8 mouse cellular contexts compared by ENCODE assay signal in genomic region chr17:94834446-94835117, GRCm38 (mm10).
DNase-seq lines count a peak whose midpoint lies in the region; ATAC-seq and TF ChIP-seq lines count a peak whose summit lies in the region.

No protein-coding gene starts in this region.

- H3K4me2 ChIP-seq in heart, embryonic 11.5 days, result peak overlapping the region; percentile 81
- H3K4me2 ChIP-seq in kidney, embryonic 16.5 days (replicated peaks; ENCODE audit: low read depth, low read length), result peak overlapping the region; percentile 73
- peak overlapping the region; percentile 79 for H3K4me2 ChIP-seq in myocyte (ENCODE audit: low read depth)

- no peaks in the 10 kb centered on the region for H3K9me3 ChIP-seq in erythroblast, embryonic 14.5 days (ENCODE audit: control insufficient read depth, low read length)
- H3K9me3 ChIP-seq in heart, embryonic 11.5 days (replicated peaks; ENCODE audit: control insufficient read depth, low read length), result no peaks in the 10 kb centered on the region
- peaks cover 2% of the 10 kb centered on the region; the same call in 1 of the 2 replicates for H3K9me3 ChIP-seq in kidney, embryonic 16.5 days (ENCODE audit: low read length)

- WGBS in heart, embryonic 11.5 days (ENCODE audit: insufficient replicate concordance), result 1% methylated on average over 20 of the region's 20 CpGs
- WGBS in kidney, embryonic 16.5 days, result 1% methylated on average over 20 of the region's 20 CpGs
- 1% methylated on average over 20 of the region's 20 CpGs for WGBS in liver, adult 2 months

- peak overlapping the region; percentile 81 for H3K9ac ChIP-seq in heart, embryonic 11.5 days (ENCODE audit: low read depth, low read length)
- H3K9ac ChIP-seq in kidney, embryonic 16.5 days (replicated peaks; ENCODE audit: low read length), result peak overlapping the region; percentile 79
- peak overlapping the region; percentile 70 for H3K9ac ChIP-seq in liver, adult 2 months (ENCODE audit: low read depth, low read length)

- H3K79me3 ChIP-seq in C2C12 (ENCODE audit: low read depth), result peaks cover 27% of the 10 kb centered on the region

- peak; percentile 95 for DNase-seq in brain, embryonic 14.5 days (ENCODE audit: low read depth)
- peak; percentile 84 for DNase-seq in liver, adult 2 months (ENCODE audit: extremely low read depth, low read depth, low spot score)
- peak; percentile 69 for DNase-seq in splenic B cell, adult 2 months (ENCODE audit: low read depth, low spot score)

- H3K27me3 ChIP-seq in C2C12 (ENCODE audit: control insufficient read depth, insufficient read depth, insufficient read length), result no peaks in the 10 kb centered on the region
- H3K27me3 ChIP-seq in erythroblast, embryonic 14.5 days (ENCODE audit: control insufficient read depth), result no peaks in the 10 kb centered on the region
- no peaks in the 10 kb centered on the region for H3K27me3 ChIP-seq in heart, embryonic 11.5 days (ENCODE audit: control insufficient read depth, insufficient read depth, low read length)
- no peaks in the 10 kb centered on the region for H3K27me3 ChIP-seq in kidney, embryonic 16.5 days (ENCODE audit: insufficient read depth, low read length)
- no peaks in the 10 kb centered on the region for H3K27me3 ChIP-seq in liver, adult 2 months (ENCODE audit: control insufficient read depth, insufficient read depth, low read length)
- no peaks in the 10 kb centered on the region for H3K27me3 ChIP-seq in myocyte (ENCODE audit: control insufficient read depth, insufficient read depth, insufficient read length)
- H3K27me3 ChIP-seq in splenic B cell, adult 2 months (ENCODE audit: control insufficient read depth, insufficient read depth, low read length, poor library complexity, severe bottlenecking), result no peaks in the 10 kb centered on the region

- peak; percentile 17; the same call in 1 of the 2 replicates for TF ChIP-seq POLR2A in brain, embryonic 14.5 days (IDR thresholded peaks at IDR 0.05; ENCODE audit: borderline replicate concordance, extremely low read depth, insufficient read depth, insufficient read length, poor library complexity, severe bottlenecking)
- TF ChIP-seq POLR2A in liver, adult 2 months (IDR thresholded peaks at IDR 0.05; ENCODE audit: extremely low read depth, insufficient read depth, low read length), result no peak
- TF ChIP-seq POLR2A in myocyte (IDR thresholded peaks at IDR 0.05; ENCODE audit: insufficient read length, low read depth), result peak; percentile 62

- H3K79me2 ChIP-seq in C2C12 (ENCODE audit: control insufficient read depth, insufficient read depth) (peaks cover 43% of the 10 kb centered on the region), myocyte (ENCODE audit: control insufficient read depth, insufficient read depth) (peaks cover 7% of the 10 kb centered on the region)
- peaks cover 3% of the 10 kb centered on the region; the same call in 1 of the 2 replicates for H3K79me2 ChIP-seq in liver, adult 2 months (ENCODE audit: control insufficient read depth, insufficient read depth, low read length)

- H3K4me1 ChIP-seq in erythroblast, embryonic 14.5 days (ENCODE audit: control insufficient read depth), result peaks cover 23% of the 10 kb centered on the region
- peaks cover 3% of the 10 kb centered on the region; the same call in 1 of the 2 replicates for H3K4me1 ChIP-seq in heart, embryonic 11.5 days (ENCODE audit: control insufficient read depth, insufficient read depth, low read length)
- H3K4me1 ChIP-seq in kidney, embryonic 16.5 days (ENCODE audit: insufficient read depth, low read length), result 0 out of 2 replicates have a peak, but pooled peaks cover 4% of the 10 kb centered on the region
- H3K4me1 ChIP-seq in liver, adult 2 months (ENCODE audit: control insufficient read depth, insufficient read depth, low read length), result no peaks in the 10 kb centered on the region

- ATAC-seq in heart, embryonic 11.5 days (replicated peaks; ENCODE audit: insufficient number of reproducible peaks, low FRiP score, low TSS enrichment), result peak; percentile 91
- peak; percentile 98 for ATAC-seq in kidney, embryonic 16.5 days (ENCODE audit: low FRiP score, low TSS enrichment)

- H3K36me3 ChIP-seq in C2C12 (ENCODE audit: control insufficient read depth, insufficient read depth), result peaks cover 5% of the 10 kb centered on the region
- H3K36me3 ChIP-seq in erythroblast, embryonic 14.5 days (ENCODE audit: control insufficient read depth), result no peaks in the 10 kb centered on the region
- H3K36me3 ChIP-seq in heart, embryonic 11.5 days (ENCODE audit: control insufficient read depth, insufficient read depth, low read length), result no peaks in the 10 kb centered on the region; the same call in 1 of the 2 replicates
- H3K36me3 ChIP-seq in kidney, embryonic 16.5 days (ENCODE audit: insufficient read depth, low read length), result peaks cover 8% of the 10 kb centered on the region
- no peaks in the 10 kb centered on the region for H3K36me3 ChIP-seq in liver, adult 2 months (ENCODE audit: control insufficient read depth, insufficient read depth, low read length)
- H3K36me3 ChIP-seq in myocyte (ENCODE audit: control insufficient read depth, insufficient read depth), result no peaks in the 10 kb centered on the region
- H3K36me3 ChIP-seq in splenic B cell, adult 2 months (ENCODE audit: control insufficient read depth, insufficient read depth, low read length, poor library complexity, severe bottlenecking), result no peaks in the 10 kb centered on the region

- H3ac ChIP-seq in C2C12 (ENCODE audit: control insufficient read depth, insufficient read length, low read depth), result peak overlapping the region; percentile 77
- peak overlapping the region; percentile 7 for H3ac ChIP-seq in myocyte (ENCODE audit: control insufficient read depth, insufficient read length)

- H3K4me3 ChIP-seq in C2C12 (ENCODE audit: insufficient read depth, poor library complexity, severe bottlenecking), result peak overlapping the region; percentile 55
- H3K4me3 ChIP-seq in erythroblast, embryonic 14.5 days (replicated peaks), result peak overlapping the region; percentile 75
- H3K4me3 ChIP-seq in heart, embryonic 11.5 days (ENCODE audit: low read depth, low read length), result peak overlapping the region; percentile 69
- peak overlapping the region; percentile 63 for H3K4me3 ChIP-seq in kidney, embryonic 16.5 days (ENCODE audit: low read length)
- peak overlapping the region; percentile 72 for H3K4me3 ChIP-seq in liver, adult 2 months (ENCODE audit: insufficient read depth, low read depth, low read length)
- peak overlapping the region; percentile 88 for H3K4me3 ChIP-seq in myocyte

- peak overlapping the region; percentile 58 for H3K27ac ChIP-seq in heart, embryonic 11.5 days (ENCODE audit: low read depth, low read length)
- peak overlapping the region; percentile 89 for H3K27ac ChIP-seq in kidney, embryonic 16.5 days (ENCODE audit: low read length)
- H3K27ac ChIP-seq in liver, adult 2 months (replicated peaks; ENCODE audit: insufficient read depth, low read depth, low read length), result peak overlapping the region; percentile 43

- no peak for TF ChIP-seq CTCF in C2C12 (IDR thresholded peaks at IDR 0.05; ENCODE audit: control insufficient read depth, insufficient read depth, insufficient read length)
- TF ChIP-seq CTCF in brain, embryonic 14.5 days (IDR thresholded peaks at IDR 0.05; ENCODE audit: borderline replicate concordance, extremely low read depth, insufficient read depth, insufficient read length), result no peak
- TF ChIP-seq CTCF in liver, adult 2 months (IDR thresholded peaks at IDR 0.05; ENCODE audit: low read depth, low read length), result no peak

TF ChIP-seq in C2C12, 6 proteins besides CTCF, POLR2A, EP300 and RAD21:
- TF ChIP-seq MAX (IDR thresholded peaks at IDR 0.05), result peak; percentile 78
- TF ChIP-seq USF1 (IDR thresholded peaks at IDR 0.05; ENCODE audit: low read depth), result no peak

TF ChIP-seq in myocyte, 11 proteins besides CTCF, POLR2A, EP300 and RAD21:
- TF ChIP-seq E2F4 (IDR thresholded peaks at IDR 0.05; ENCODE audit: insufficient read depth) (no peak), TCF12 (IDR thresholded peaks at IDR 0.05; ENCODE audit: insufficient read depth, poor library complexity, severe bottlenecking) (no peak), MYOD1 (IDR thresholded peaks at IDR 0.05; ENCODE audit: control insufficient read depth in 1 of 3, insufficient read length in 2 of 3, low read depth in 2 of 3) (peak in 1 of 3 experiments; percentile 13), POLR2AphosphoS2 (IDR thresholded peaks at IDR 0.05; ENCODE audit: insufficient read length, low read depth) (peak; percentile 55), SRF (IDR thresholded peaks at IDR 0.05; ENCODE audit: control insufficient read depth, insufficient read length, low read depth) (peak; percentile 48)

Comparison
In these comparisons a context has a peak if more than half of its experiments do, and no peak if none do; other contexts are left out.
1. Peak in every context shown above with its lines: DNase-seq, ATAC-seq, H3K4me3 ChIP-seq and H3K27ac ChIP-seq.